Mouse (Mus musculus) liver, embryonic 12.5 days (tissue): Measurements from ENCODE around the gene 4933416C03Rik. TPM values are rescaled to one million over a fixed set of nuclear protein-coding genes. Genes with fewer than 3 reads are reported as not detected.

Experiments
- ATAC-seq: fragments of 200-750 bp; cut with Nextera tagmentation; 2 replicates; pipeline ENCODE4 v1.8.0; 2017; ENCODE audit warnings: moderate number of reproducible peaks, mild to moderate bottlenecking, moderate library complexity
- H3K27ac ChIP-seq: fragments of 300-500 bp; sonication (generic); 2 replicates; pipeline ENCODE4 v1.5.1; 2016; ENCODE audit warnings: mild to moderate bottlenecking
- H3K27me3 ChIP-seq: fragments of 300-500 bp; sonication (generic); replicated peaks from 2 replicates; pipeline ENCODE4 v1.6.1; 2016; ENCODE audit warnings: mild to moderate bottlenecking, moderate library complexity
- H3K36me3 ChIP-seq: fragments of 300-500 bp; sonication (generic); 2 replicates; pipeline ENCODE4 v1.6.1; 2016; ENCODE audit warnings: mild to moderate bottlenecking, moderate library complexity
- H3K4me1 ChIP-seq: fragments of 300-500 bp; sonication (generic); 2 replicates; pipeline ENCODE4 v1.6.1; 2016
- H3K4me2 ChIP-seq: fragments of 300-500 bp; sonication (generic); 2 replicates; pipeline ENCODE4 v1.6.1; 2016; ENCODE audit warnings: mild to moderate bottlenecking, moderate library complexity
- H3K4me3 ChIP-seq: fragments of 300-500 bp; sonication (generic); 2 replicates; pipeline ENCODE4 v1.5.1; 2016; ENCODE audit warnings: mild to moderate bottlenecking, moderate library complexity
- H3K9ac ChIP-seq: fragments of 300-500 bp; sonication (generic); 2 replicates; pipeline ENCODE4 v1.6.1; 2016; ENCODE audit warnings: mild to moderate bottlenecking, moderate library complexity
- H3K9me3 ChIP-seq: fragments of 300-500 bp; sonication (generic); replicated peaks from 2 replicates; pipeline ENCODE4 v1.6.1; 2016; ENCODE audit warnings: mild to moderate bottlenecking, moderate library complexity
- WGBS: fragments of 180-500 bp; shearing (Covaris S2); methylation state at CpG from one replicate; pipeline ENCODE4 v1.1.7; 2016; ENCODE audit not compliant: insufficient replicate concordance; 5-methylcytosine and 5-hydroxymethylcytosine counted together
- polyA plus RNA-seq: library from polyadenylated mRNA; unstranded; fragments of >200 nt; fragmentation: Nextera tagmentation; extraction: Ambion mirVana; gene quantifications from 2 replicates; pipeline ENCODE4 v1.2.1, GENCODE M21; 2016

Gene 4933416C03Rik
- polyA plus RNA-seq, 1 experiment from 2014 or later = not detected

- no peaks in the 10 kb centered on the region for H3K9me3 ChIP-seq
- H3K9ac ChIP-seq = no peak overlapping the region
- no peak overlapping the region for H3K27ac ChIP-seq
- WGBS = 66% methylated on average over 5 of the region's 5 CpGs
- no peaks in the 10 kb centered on the region for H3K4me1 ChIP-seq
- no peak overlapping the region for H3K4me3 ChIP-seq
- no peaks in the 10 kb centered on the region for H3K36me3 ChIP-seq
- no peak for ATAC-seq
- no peak overlapping the region for H3K4me2 ChIP-seq
- H3K27me3 ChIP-seq = no peaks in the 10 kb centered on the region
These were observed 37.8 kb downstream of the 4933416C03Rik start for GRCm38 (mm10) chr10:116075954-116076353.

Other genes starting within 250 kb of the 4933416C03Rik start
- gene Ptprr, start 95.7 kb downstream of the 4933416C03Rik start, polyA plus RNA-seq = 0.04 TPM in 1 of 2 replicates, not detected in the other
- 2.2 and 2.4 TPM in 2 replicates for gene Ptprb, start 161.6 kb upstream of the 4933416C03Rik start, polyA plus RNA-seq